Mouse (Mus musculus): ENCODE data around the gene Hist1h2bb.
"Not testable (repeated sequence)": the region's sequence is repeated elsewhere in the genome, so short reads cannot be mapped to it uniquely, and the experiment has no call there.

Hist1h2bb gene

DNA sequence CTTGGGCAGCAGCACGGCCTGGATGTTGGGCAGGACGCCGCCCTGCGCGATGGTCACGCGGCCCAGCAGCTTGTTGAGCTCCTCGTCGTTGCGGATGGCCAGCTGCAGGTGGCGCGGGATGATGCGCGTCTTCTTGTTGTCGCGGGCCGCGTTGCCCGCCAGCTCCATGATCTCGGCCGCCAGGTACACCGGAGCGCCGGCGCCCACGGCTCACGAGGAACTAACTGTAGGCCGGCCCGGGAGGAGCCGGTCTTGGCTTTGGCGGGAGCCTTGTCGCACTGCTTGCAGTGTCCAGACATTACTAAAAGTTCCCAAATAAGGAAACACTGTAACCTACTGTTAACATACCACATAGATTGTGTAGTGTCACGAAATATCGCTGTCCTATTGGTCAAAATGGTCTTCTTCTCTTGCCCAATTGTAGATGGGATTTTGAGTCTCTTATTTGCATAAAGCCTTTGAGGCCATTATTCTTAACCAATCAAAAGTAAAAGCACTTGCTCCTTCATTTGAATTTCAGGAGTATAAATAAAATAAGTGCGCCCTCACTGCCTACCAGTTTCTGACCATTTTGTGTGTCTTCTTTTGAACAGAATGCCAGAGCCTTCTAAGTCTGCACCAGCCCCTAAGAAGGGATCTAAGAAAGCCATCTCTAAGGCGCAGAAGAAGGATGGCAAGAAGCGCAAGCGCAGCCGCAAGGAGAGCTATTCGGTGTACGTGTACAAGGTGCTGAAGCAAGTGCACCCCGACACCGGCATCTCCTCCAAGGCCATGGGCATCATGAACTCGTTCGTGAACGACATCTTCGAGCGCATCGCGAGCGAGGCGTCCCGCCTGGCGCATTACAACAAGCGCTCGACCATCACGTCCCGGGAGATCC lies at the start of gene Hist1h2bb:
Gene Hist1h2bb, plus strand, starts transcription at position 534 of the 880 bp plus-strand sequence.
- peak; percentile 64 to 80 for DNase-seq (ENCODE audit: low spot score in 2 of 2)

DNA sequence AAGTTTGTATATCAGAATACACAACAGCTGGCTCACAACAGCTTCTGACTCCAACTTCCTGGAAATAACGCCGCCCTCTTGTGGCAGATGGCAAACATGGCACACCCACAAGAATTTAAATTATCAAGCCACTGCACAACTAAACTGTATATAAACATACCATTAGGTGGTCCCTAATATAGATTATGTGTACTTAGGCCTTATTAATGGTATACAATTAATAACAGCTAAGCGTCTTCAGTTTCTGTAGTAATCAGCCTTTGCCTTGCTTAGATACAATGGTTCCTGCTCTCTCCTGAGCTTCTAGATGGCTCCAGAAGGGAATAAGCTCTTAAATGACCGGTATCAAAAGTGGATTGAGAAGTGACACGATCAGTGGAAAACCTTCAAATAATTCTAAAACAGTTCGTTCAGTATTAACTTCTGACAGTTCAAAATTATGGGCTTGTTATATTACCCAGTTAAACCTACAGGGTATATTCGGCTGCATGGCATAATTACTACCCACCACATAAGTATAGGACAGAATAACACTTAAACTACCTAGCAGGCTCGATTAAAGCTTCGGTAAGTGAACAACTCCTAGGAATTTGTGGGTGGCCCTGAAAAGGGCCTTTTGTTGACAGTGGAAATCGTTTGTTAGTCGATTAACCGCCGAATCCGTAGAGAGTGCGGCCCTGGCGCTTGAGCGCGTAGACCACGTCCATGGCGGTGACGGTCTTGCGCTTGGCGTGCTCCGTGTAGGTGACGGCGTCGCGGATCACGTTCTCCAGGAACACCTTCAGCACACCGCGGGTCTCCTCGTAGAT lies 48.8 kb upstream of the Hist1h2bb start:
- DNase-seq (ENCODE audit: low spot score in 2 of 2), result peak; percentile 61 to 64

DNA sequence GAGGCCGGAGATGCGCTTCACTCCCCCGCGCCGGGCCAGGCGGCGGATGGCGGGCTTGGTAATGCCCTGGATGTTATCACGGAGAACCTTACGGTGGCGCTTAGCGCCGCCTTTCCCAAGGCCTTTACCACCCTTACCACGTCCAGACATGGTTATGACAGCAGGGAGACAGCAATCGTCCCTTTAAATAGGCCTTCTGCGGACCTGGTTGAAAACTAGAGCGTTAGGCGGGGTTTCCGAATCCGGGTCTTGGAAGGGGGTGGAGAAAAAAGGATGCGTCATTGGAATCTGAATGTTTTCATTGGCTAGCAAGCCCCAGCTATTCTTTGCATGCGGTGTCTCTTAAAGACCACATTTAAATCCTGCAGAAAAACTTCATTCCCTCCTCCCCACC lies 48.2 kb upstream of the Hist1h2bb start, which contains the start of gene Hist1h4c:
Gene Hist1h4c, minus strand, starts transcription at position 155 of the 394 bp plus-strand sequence.
- peak; percentile 99 for DNase-seq (ENCODE audit: low spot score in 2 of 2)

DNA sequence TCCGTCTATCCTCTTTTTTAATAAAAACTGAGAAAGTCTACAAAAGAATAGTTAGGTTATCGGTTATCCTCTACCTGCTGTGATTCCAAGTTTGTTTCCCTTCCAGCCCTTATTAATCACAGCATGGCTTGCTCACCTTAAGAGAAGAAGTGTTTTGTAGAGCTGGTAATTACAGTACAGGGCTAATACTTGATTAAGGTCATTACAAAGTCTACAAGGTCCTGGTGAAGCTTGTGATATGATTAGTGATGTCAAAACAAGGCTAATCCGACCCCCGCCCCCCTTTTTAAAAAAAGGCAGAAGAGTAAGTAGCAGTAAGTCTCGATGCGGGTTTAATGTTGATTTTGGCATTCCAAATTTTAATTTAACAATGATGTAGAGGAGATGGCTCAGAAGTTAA lies 47.5 kb upstream of the Hist1h2bb start:
- no peak for DNase-seq (ENCODE audit: low spot score in 2 of 2)

DNA sequence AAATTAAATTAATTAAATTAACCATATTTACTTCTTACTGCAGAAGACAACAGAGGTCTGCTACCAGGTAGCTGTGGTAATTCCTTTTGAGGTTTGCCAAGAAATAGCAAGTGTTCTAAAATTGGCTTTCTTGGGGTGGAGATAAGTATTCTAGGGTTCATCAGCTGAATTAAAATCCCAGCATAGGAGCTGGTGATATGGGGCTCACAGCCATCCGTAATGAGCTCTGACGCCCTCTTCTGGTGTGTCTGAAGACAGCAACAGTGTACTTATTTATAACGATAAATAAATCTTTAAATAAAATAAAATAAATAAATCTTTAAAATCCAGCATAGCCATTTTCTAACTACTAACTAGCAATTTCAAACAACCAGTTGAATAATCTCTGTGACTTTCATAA lies 46.8 kb upstream of the Hist1h2bb start:
- DNase-seq (ENCODE audit: low spot score in 2 of 2), result no peak

DNA sequence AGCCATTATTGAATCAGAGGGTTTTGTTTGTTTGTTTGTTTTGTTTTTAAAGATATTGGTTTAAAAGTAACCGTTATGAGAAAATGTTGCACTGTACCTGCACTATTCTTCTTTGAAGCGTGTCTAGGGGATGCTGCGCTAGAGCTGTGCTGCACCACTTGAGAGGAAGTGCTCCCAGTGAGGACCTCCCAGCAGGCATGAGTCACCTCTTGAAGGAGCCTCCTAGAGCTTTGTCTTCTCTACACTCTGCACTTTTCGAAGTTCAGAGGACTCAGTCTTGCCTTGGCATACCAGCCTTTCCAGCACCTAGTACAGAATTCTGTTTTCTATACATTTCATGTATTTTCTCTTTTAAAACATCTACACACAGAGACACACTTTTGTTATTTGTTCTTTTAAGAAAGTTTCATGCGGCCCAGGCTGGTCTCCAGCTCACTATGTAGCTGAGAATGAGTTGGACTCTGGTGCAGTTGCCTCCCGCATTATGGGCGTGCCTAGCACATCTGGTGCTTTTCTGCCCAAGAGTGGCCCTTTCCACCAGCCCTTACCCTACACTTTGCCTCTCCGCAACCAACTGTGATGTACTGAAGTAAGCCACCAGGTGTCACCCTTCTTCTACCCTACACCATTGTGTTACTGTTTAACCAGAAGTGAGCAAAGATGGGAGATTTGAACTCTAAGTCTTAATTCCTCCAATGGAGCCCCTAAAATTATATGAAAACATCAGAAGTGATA lies 45.6 kb upstream of the Hist1h2bb start:
- peak; percentile 78 to 80 for DNase-seq (ENCODE audit: low spot score in 2 of 2)

DNA sequence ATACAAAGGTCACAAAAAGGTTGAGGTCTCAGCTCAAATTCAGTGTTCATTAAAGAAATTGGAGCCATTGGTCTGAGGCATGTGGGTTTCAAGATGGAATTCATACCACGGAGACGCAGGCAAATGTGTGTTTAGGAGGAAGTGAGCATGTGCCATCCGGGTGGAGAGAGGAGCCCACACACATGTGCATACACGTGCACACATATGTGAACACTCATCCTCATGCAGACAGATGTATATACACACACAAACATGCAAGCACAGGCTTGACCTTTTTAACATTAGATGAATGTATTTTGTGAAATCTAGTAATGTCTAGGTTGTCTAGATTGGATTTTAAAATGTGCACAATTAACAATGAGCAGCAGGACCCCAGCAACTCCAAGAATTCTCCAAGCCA lies 44.3 kb upstream of the Hist1h2bb start:
- DNase-seq (ENCODE audit: low spot score in 2 of 2), result no peak

DNA sequence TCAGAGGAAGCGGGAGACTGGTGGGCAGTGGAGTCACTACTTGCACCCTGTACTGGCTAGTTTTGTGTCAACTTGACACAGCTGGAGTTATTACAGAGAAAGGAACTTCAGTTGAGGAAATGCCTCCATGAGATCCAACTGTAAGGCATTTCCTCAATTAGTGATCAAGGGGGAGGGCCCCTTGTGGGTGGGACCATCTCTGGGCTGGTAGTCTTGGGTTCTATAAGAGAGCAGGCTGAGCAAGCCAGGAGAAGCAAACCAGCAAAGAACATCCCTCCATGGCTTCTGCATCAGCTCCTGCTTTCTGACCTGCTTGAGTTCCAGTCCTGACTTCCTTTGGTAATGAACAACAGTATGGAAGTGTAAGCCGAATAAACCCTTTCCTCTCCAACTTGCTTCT lies 43.7 kb upstream of the Hist1h2bb start:
- not testable (repeated sequence) for DNase-seq (ENCODE audit: low spot score in 2 of 2)

DNA sequence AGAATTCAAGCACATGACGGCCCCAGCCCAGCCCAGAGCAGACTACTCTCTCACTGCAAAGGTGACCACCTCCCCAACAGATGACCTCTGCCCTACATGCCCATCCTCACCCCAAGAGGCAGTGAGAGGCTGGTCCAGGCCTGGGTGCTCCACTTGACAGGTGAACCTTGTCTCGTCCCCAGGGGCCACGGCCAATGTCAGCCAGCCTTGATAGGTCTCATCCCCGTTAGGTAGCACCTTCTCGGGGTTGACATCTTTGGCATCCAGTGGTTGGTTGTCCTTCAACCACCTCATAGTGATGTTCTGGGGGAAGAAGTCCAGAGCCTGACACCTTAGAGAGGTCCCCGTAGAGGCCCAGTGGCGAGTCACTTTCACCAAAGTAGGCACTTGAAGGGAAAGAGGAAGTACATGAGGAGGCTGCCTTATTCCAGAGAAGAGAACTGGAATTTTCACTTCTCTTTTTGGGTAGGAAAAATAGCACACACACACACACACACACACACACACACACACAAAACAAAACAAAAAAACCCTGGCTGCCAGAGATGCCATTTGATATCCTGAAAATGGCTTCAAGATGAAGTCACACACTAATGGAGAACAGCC lies 40.7 kb upstream of the Hist1h2bb start:
- DNase-seq (ENCODE audit: low spot score in 2 of 2), result peak in 1 of 2 experiments; percentile 17

DNA sequence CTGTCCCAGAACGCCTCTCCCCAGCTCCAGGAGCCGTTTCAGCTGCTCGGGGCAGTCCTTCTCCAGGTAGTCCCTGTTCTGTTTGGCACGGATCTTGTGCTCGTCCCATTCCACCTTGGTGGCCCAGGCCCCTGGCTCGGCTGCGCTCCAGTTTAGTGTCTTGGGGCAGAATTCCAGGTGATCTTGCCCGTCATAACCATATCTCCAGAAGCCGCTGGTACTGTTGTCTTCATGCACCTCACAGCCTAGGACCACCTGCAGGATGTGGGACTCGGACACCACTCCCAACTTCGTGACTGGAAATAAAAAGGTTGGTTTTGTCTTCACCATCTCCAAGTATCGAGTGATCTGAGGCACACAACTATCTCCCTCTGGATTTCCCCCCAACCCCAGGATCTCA lies 39.8 kb upstream of the Hist1h2bb start:
- DNase-seq (ENCODE audit: low spot score in 2 of 2), result peak in 1 of 2 experiments; percentile 15

DNA sequence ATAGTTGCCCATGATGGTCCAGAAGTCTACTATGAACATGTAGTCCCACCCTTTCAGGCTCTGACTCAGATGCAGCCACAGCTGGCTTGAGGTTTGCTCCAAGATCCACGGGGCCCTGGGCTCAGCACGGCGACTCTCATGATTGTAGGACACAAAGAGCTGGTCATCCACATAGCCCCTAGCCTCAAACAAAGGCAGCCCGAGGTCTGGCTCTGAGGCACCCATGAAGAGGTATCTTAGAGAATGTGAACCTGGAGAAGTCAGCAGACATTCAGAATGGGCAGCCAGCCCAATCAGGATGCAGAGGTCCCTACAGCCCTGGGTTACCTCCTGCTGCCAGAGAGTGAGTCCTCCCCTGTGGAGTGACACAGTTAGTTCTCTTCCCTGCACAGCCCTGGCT lies 38.5 kb upstream of the Hist1h2bb start:
- DNase-seq (ENCODE audit: low spot score in 2 of 2), result peak in 1 of 2 experiments; percentile 13

DNA sequence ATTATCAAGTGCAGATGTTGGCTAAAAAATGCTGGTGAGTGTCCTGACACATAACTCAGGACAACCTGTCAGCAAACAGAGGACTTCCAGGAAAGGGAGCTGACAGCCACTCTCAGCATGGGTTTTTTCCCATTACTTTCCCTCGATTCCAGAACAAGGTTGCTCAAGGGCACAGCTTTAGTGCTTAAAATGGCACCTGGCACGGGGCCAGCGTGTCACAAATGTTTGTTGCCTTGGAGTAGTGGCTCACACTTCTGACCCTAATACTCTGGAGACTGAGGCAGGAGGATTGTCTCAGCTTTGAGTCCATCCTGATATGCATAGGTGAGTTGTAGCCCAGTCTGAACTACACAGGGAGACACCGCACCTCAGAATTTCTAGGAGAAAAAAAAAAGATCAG lies 37.9 kb upstream of the Hist1h2bb start:
- peak in 1 of 2 experiments; percentile 12 for DNase-seq (ENCODE audit: low spot score in 2 of 2)

DNA sequence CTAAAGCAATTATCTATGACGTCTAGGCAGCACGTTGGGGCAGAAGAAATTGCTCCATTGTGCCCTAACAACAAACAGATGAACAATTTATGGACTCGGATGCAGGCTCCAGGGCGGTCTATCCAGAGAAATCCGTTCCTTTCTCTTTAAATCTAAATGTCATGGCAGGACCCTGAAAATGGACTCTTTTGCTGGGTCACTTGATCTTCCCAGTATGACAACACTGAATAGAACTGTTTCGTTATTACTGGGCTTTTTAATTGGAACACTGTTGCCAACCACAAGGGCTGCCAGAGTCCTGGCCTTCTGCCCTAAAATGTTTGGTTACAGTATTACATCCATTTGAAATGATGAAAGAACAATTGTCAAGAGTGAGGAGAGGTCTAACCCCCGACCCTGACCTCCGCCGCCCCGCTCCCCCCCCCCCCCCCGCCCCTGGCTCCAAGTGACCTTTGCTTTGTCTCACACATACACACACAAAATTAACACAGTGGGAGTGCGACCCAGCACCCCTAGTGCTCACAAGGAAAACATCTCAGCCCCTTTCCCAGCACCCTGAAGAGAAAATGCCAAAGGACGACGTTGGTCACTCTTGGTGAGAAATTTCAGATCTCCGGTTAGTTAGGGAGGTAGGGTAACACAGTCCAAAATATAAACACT lies 36.7 kb upstream of the Hist1h2bb start:
- peak in 1 of 2 experiments; percentile 17 for DNase-seq (ENCODE audit: low spot score in 2 of 2)

DNA sequence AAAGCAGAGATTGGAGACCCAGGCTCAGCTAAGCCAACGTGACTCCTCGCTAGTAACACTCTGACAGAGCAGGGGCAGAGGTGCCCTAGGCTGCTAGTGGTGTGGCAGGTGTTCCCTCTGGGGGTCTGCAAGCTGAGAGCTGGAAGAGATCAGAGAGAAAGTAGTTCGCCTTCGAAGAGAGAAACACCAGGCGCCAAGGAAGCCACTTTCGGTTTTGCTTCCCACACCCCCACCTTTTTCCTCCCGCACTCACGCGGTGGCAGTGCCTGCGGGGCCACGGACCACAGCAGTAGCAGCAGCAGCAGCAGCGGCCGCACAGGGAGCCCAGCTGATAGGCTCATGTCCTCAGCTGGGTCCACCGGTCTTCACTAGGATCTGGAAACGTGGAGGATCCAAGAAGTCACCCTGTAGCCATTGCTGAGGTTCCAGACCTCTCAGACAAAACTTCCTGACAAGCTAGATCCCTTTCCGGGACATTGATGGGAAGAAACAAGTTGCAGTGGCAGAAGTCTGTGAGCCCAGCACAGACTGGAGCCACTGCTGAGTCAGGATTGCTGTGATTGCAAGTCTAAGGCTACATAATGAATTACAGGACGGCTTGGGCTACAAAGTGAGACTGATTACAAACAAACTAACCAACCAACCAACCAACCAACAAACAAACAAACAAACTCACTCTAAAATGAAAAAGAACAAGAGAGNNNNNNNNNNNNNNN lies 36.0 kb upstream of the Hist1h2bb start, which contains the start of gene Hfe:
Gene Hfe, minus strand, starts transcription at position 481 of the 716 bp plus-strand sequence.
- DNase-seq (ENCODE audit: low spot score in 2 of 2), result peak in 1 of 2 experiments; percentile 39

DNA sequence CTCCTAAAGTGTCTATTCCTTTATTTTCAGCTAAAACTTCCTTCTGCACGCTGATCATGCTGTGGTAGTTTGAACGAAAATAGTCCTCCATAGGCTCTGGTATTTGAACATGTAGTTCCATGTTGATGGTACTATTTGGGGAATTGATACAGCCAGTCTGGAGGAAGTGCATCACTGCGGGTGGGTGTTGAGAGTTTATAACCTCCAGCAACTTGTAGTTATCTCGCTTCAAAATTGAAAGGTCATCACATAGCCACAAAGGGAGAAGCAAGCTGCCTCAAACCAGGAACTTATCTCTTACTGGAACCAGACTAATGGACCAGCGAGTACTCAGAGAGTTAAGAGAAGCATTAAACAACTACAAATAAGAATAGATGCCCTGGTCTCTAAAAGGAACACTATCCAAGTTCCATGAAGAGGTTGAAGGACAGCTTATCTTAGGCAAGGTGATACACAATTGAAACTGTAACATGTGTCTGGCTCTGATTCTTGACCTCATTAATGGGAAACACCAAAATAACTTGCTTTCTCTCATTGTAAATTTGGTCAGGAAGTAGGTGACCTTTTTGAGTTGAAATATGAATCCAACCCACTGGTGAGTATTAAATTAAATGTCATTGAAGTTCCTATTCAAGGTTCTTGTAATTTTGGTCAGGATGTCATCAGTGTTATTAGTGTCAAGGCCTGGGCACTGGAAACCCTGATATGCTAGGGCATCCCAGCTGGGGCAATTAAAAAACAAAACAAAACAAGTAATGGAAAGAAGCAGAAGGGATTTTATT lies 30.1 kb upstream of the Hist1h2bb start:
- no peak for DNase-seq (ENCODE audit: low spot score in 2 of 2)

DNA sequence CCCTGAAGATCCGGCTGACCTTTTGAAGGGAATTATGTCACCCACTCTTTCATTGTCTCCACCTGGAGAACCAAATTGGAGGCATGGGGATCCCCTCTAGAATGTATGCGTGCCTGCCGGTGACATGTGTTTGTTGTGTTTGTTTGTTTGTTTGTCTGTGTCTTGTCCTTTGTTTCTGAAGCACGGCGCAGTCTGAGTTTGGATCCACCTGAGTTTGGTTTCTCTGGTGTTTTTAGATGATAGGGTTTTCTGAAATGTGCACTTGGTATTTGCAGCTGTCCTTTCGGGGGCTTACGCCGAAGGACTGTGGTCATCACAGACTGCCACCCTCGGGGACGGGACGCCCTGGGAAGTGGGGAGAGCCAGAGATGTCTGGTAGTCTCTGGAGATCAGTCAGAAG lies 29.4 kb upstream of the Hist1h2bb start:
- no peak for DNase-seq (ENCODE audit: low spot score in 2 of 2)

DNA sequence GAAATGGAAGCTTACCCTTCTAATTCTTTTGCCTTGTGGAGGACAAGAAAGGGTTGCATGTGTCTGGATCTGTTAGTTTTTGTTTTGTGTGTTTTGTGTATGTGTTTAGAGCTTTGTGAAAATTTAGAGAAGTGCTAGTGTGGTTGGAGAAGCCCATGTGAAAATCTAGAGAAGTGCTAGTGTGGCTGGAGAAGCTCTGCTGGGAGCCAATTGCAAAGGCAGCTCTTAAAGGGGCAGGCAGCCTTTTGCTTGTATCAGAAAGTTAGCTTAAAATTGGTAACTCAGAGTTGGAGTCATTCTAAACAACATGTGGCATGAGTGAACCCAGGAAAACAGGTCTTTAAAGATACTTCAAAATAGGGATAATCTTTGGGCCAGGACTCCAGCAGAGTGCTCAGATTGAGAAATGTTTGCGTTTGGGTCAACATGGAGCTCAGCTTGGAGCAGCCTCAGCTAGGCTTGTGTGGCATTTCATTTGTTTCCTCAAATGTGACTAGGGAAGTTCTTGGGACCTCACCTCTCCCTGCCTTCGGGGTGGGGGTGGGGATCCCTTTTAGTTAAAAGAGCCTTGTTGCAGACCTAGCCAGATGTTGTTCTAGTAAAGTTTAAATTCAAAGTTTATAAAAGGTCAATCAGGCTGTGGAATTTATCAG lies 28.8 kb upstream of the Hist1h2bb start:
- DNase-seq (ENCODE audit: low spot score in 2 of 2), result not testable (repeated sequence)

DNA sequence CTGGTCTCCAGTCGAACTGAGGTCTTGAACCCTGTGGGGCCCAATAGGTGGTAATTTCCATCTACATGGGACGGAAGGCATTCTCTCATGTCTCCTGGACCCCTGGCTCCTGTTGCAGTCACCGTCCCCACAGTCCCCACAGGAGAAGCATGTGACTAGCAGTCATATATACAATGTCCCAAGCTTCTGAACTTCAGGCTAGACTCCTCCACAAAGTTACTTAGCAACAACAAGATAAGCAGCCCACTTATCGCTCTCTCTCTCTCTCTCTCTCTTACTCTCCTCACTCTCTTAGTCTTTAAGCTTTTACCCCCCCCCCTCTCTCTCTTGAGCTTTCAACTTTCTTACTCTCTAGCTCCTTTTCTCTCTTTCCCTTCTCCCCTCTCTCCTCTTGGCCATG lies 22.3 kb upstream of the Hist1h2bb start:
- peak in 1 of 2 experiments; percentile 5 for DNase-seq (ENCODE audit: low spot score in 2 of 2)

DNA sequence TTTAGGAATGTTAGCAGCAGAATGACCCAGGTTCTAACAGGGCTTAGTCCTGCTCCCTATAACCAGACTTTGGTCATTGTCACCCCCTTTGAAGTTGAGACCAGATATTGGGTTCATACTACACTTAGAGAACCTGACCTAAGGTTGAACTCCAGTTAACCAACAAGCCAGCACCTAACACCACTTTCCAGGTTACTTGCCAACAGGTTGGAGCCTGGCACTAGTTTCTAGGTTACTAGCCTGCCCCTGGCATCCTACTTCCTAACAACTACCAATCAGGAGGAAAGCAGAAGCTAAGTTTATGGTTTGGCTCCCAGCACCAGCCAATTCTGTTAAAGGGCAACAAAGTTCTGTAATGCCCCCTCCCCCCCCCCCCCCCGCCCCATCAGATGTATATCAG lies 21.3 kb upstream of the Hist1h2bb start:
- DNase-seq (ENCODE audit: low spot score in 2 of 2), result peak in 1 of 2 experiments; percentile 5

All from right cerebral cortex, postnatal 10 days (tissue).